Comparison of ENCODE assay signal across 8 mouse cellular contexts in the genomic region with DNA sequence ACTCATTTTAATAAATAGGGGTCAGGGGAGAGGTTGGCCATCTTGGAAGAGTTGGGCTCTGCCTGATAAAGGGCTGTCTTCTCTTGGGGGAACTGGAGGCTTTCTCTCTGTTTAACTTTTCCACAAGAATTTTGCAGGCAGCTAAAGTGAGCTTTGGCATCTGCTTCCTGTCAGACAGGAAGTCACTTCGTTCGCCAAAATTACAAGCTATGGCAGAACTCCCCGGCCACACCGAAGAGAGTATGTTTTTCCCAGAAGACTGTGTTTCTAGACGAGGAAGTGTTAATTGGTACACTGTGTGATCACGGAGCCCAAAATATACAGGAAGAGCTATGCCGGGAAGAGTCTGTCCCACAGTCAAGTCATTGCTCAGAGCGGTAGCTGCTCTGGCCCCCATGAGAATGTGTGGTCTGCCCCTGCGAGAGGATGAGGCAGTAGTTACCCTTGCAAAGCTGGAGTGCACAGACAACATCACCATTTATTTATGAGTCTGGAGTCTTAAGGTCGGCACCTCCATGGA.
A peak's percentile ranks its signal among the peaks of the same experiment; 100 is the strongest.
DNase-seq lines count a peak whose midpoint lies in the region; ATAC-seq lines count a peak whose summit lies in the region.

No protein-coding gene starts in this region.

- 0 out of 2 replicates have a peak, but pooled peaks cover 5% of the 10 kb centered on the region for H3K36me3 ChIP-seq in hindbrain, embryonic 10.5 days
- no peaks in the 10 kb centered on the region for H3K36me3 ChIP-seq in hindbrain, embryonic 16.5 days (ENCODE audit: control insufficient read depth, insufficient read depth, low read length)
- H3K36me3 ChIP-seq in forebrain, embryonic 12.5 days (replicated peaks): no peaks in the 10 kb centered on the region
- H3K36me3 ChIP-seq in hindbrain, embryonic 15.5 days: no peaks in the 10 kb centered on the region

- H3K4me1 ChIP-seq in hindbrain, embryonic 10.5 days (replicated peaks): peaks cover 64% of the 10 kb centered on the region
- H3K4me1 ChIP-seq in hindbrain, embryonic 16.5 days (ENCODE audit: control insufficient read depth, insufficient read depth, low read depth, low read length): peaks cover 9% of the 10 kb centered on the region
- H3K4me1 ChIP-seq in forebrain, embryonic 12.5 days: peaks cover 63% of the 10 kb centered on the region
- H3K4me1 ChIP-seq in hindbrain, embryonic 15.5 days (replicated peaks): peaks cover 24% of the 10 kb centered on the region; the same call in 1 of the 2 replicates

- no peaks in the 10 kb centered on the region for H3K9me3 ChIP-seq in hindbrain, embryonic 10.5 days
- no peaks in the 10 kb centered on the region for H3K9me3 ChIP-seq in hindbrain, embryonic 16.5 days (ENCODE audit: control insufficient read depth, low read length)
- H3K9me3 ChIP-seq in forebrain, embryonic 12.5 days: no peaks in the 10 kb centered on the region
- no peaks in the 10 kb centered on the region for H3K9me3 ChIP-seq in hindbrain, embryonic 15.5 days

- no peak overlapping the region for H3K9ac ChIP-seq in hindbrain, embryonic 16.5 days (ENCODE audit: low read depth, low read length)
- H3K9ac ChIP-seq in forebrain, embryonic 12.5 days: no peak overlapping the region
- H3K9ac ChIP-seq in hindbrain, embryonic 15.5 days: no peak overlapping the region

- DNase-seq in hindbrain, embryonic 10.5 days (ENCODE audit: low spot score): no peak
- peak; percentile 58 for DNase-seq in lung, postnatal 10 days
- DNase-seq in cerebellum, adult 11-12 months: no peak
- no peak for DNase-seq in urinary bladder, adult 2 months (ENCODE audit: low spot score)
- DNase-seq in adrenal gland, postnatal 14 days: no peak

- ATAC-seq in hindbrain, embryonic 16.5 days: no peak
- ATAC-seq in forebrain, embryonic 12.5 days (ENCODE audit: low FRiP score): no peak
- ATAC-seq in hindbrain, embryonic 15.5 days (ENCODE audit: low FRiP score, low read depth): no peak

- peak overlapping the region; percentile 82 for H3K27ac ChIP-seq in hindbrain, embryonic 10.5 days
- H3K27ac ChIP-seq in hindbrain, embryonic 16.5 days (ENCODE audit: low read depth, low read length): no peak overlapping the region
- H3K27ac ChIP-seq in forebrain, embryonic 12.5 days: peak overlapping the region; percentile 84
- peak overlapping the region; percentile 56 for H3K27ac ChIP-seq in hindbrain, embryonic 15.5 days (replicated peaks)

- no peak overlapping the region for H3K4me2 ChIP-seq in hindbrain, embryonic 16.5 days (ENCODE audit: low read length)
- peak overlapping the region; percentile 38; the same call in 1 of the 2 replicates for H3K4me2 ChIP-seq in forebrain, embryonic 12.5 days
- H3K4me2 ChIP-seq in hindbrain, embryonic 15.5 days: no peak overlapping the region

- no peaks in the 10 kb centered on the region for H3K27me3 ChIP-seq in hindbrain, embryonic 10.5 days (ENCODE audit: insufficient read depth, poor library complexity, severe bottlenecking)
- no peaks in the 10 kb centered on the region for H3K27me3 ChIP-seq in hindbrain, embryonic 16.5 days (replicated peaks; ENCODE audit: control insufficient read depth, insufficient read depth, low read length)
- no peaks in the 10 kb centered on the region for H3K27me3 ChIP-seq in forebrain, embryonic 12.5 days
- no peaks in the 10 kb centered on the region for H3K27me3 ChIP-seq in hindbrain, embryonic 15.5 days

- H3K4me3 ChIP-seq in hindbrain, embryonic 10.5 days: no peak overlapping the region
- H3K4me3 ChIP-seq in hindbrain, embryonic 16.5 days (ENCODE audit: low read length): no peak overlapping the region
- H3K4me3 ChIP-seq in forebrain, embryonic 12.5 days (replicated peaks): no peak overlapping the region
- no peak overlapping the region for H3K4me3 ChIP-seq in hindbrain, embryonic 15.5 days

- WGBS in hindbrain, embryonic 10.5 days: 66% methylated on average over 10 of the region's 10 CpGs
- 53% methylated on average over 10 of the region's 10 CpGs for WGBS in hindbrain, embryonic 16.5 days
- 50% methylated on average over 10 of the region's 10 CpGs for WGBS in forebrain, embryonic 12.5 days
- 50% methylated on average over 10 of the region's 10 CpGs for WGBS in hindbrain, embryonic 15.5 days
